21 mouse cellular contexts compared by ENCODE assay signal in the genomic region with DNA sequence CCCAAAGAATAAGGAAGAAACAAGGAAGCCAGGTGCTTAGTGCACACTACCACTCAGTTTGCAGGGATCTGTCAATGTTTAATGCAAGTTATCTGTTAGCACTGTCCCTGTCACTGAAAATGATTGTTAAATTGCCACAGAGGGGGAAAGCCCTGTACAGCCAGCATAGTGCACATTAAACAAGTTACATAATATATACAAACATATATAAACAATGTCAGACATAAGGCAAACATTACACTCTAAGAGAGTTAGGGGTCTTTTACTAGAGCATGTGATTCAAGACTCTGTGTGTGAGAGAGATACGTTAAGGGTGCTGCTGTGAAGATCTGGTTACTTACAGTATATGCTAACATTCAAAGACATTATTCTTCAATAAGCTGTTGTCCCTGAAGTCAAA.
"Had no signal": no experiment of that assay in that cellular context is flagged by ENCODE, and none has a peak within 500 bp of the region (broad histone marks: within the 10 kb centered on the region; RNA-seq: fewer than 3 reads in every experiment).

No protein-coding gene starts in this region.

- H3K4me3 ChIP-seq: hindbrain, embryonic 15.5 days; layer of hippocampus, adult 2 months; limb, embryonic 12.5 days; limb, embryonic 15.5 days; megakaryocyte, embryonic 14.5 days; midbrain, embryonic 10.5 days; midbrain, embryonic 13.5 days; myocyte; neural tube, embryonic 13.5 days had no signal

- H3K9me3 ChIP-seq: hindbrain, embryonic 15.5 days; limb, embryonic 12.5 days; limb, embryonic 15.5 days; megakaryocyte, embryonic 14.5 days; midbrain, embryonic 10.5 days; midbrain, embryonic 13.5 days; neural tube, embryonic 13.5 days had no signal

- H3K4me2 ChIP-seq: hindbrain, embryonic 15.5 days; limb, embryonic 12.5 days; limb, embryonic 15.5 days; liver, embryonic 11.5 days; midbrain, embryonic 13.5 days; neural tube, embryonic 13.5 days had no signal

- DNase-seq: kidney, adult 11 months; kidney, postnatal 25 days; layer of hippocampus, adult 9-11 months; lung, adult 2 months; retina, postnatal 1 day; right cerebral cortex, postnatal 25 days; spleen, adult 18-20 months; thymus, postnatal 25 days had no signal

- H3K4me1 ChIP-seq: hindbrain, embryonic 15.5 days; limb, embryonic 12.5 days; megakaryocyte, embryonic 14.5 days; midbrain, embryonic 10.5 days; midbrain, embryonic 13.5 days; neural tube, embryonic 13.5 days had no signal

- H3K27ac ChIP-seq: hindbrain, embryonic 15.5 days; kidney, postnatal 0 days; layer of hippocampus, adult 2 months; limb, embryonic 12.5 days; limb, embryonic 15.5 days; liver, embryonic 14.5 days; midbrain, embryonic 10.5 days; midbrain, embryonic 13.5 days; neural tube, embryonic 13.5 days had no signal

- H3K27me3 ChIP-seq: hindbrain, embryonic 15.5 days; limb, embryonic 12.5 days; limb, embryonic 15.5 days; megakaryocyte, embryonic 14.5 days; midbrain, embryonic 13.5 days; neural tube, embryonic 13.5 days had no signal

- H3K36me3 ChIP-seq: hindbrain, embryonic 15.5 days; limb, embryonic 15.5 days; midbrain, embryonic 10.5 days; midbrain, embryonic 13.5 days; neural tube, embryonic 13.5 days had no signal

- H3K9ac ChIP-seq: hindbrain, embryonic 15.5 days; limb, embryonic 12.5 days; limb, embryonic 15.5 days; liver, embryonic 14.5 days; midbrain, embryonic 13.5 days; neural tube, embryonic 13.5 days had no signal

- ATAC-seq: midbrain, embryonic 13.5 days; midbrain, embryonic 16.5 days had no signal
